Mouse (Mus musculus): ENCODE measurements at regions not wholly inside any gene's neighbourhood (a gene's known extent, or its start where the extent isn't known, plus 50 kb on each side); places are given as distances from the start of the nearest gene placed in this dataset.

DNA sequence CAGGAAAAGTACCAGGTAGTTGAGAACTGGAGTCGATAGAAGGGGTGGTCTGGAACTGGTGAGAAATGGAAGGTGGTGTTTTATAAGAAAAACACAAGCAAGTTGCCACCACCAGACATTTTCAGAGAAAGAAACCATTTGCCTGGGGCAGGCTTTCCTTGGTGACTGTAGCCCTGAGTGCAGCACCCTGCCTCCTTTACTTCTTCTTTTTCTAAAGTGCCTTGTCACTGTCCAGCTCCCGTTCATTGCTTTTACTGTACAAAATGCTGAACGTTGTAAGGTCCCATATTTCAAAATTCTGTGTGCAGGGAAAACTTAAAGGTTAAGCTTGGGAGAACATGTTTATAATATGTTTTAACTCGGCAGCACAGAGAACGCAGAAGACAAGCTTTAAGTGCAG is 122.9 kb upstream of the Nrp1 start:
- TF ChIP-seq E2F4 (IDR thresholded peaks at IDR 0.05; ENCODE audit: borderline replicate concordance, low read depth, low read length) (no peak), CTCF (IDR thresholded peaks at IDR 0.05 in 2 of 3, conservative IDR thresholded peaks at IDR 0.05 in 1 of 3; ENCODE audit: control insufficient read depth in 1 of 3, insufficient read depth in 1 of 3, low read depth in 2 of 3, low read length in 3 of 3, poor library complexity in 1 of 3, severe bottlenecking in 1 of 3) (no peak), NELFE (IDR thresholded peaks at IDR 0.05; ENCODE audit: low read depth, low read length) (no peak), POLR2A (IDR thresholded peaks at IDR 0.05; ENCODE audit: control insufficient read depth in 1 of 2, insufficient read depth in 1 of 2, low read depth in 1 of 2, low read length in 2 of 2, poor library complexity in 1 of 2) (no peak), MAFK (IDR thresholded peaks at IDR 0.05; ENCODE audit: borderline replicate concordance, low read depth, low read length) (no peak), TCF12 (IDR thresholded peaks at IDR 0.05; ENCODE audit: low read depth, low read length) (no peak), KAT2A (conservative IDR thresholded peaks at IDR 0.05; ENCODE audit: low read depth, low read length) (no peak), HCFC1 (IDR thresholded peaks at IDR 0.05; ENCODE audit: low read depth, low read length) (no peak), CHD2 (IDR thresholded peaks at IDR 0.05; ENCODE audit: low read length) (no peak), UBTF (IDR thresholded peaks at IDR 0.05; ENCODE audit: borderline replicate concordance, insufficient read depth, low read depth, low read length) (no peak), MEF2A (IDR thresholded peaks at IDR 0.05; ENCODE audit: extremely low read depth, insufficient replicate concordance, low read depth, low read length, poor library complexity, severe bottlenecking) (no peak), NRF1 (IDR thresholded peaks at IDR 0.05; ENCODE audit: insufficient read depth, low read depth, low read length, poor library complexity, severe bottlenecking) (no peak)
